Mouse (Mus musculus): Measurements from ENCODE around the gene Grin3a. TPM values are rescaled to one million over a fixed set of nuclear protein-coding genes. Genes with fewer than 3 reads are reported as not detected.

The Grin3a gene
- 0.05 and 0.08 TPM in 2 replicates for polyA plus RNA-seq (2012; rRNA removed)

DNA sequence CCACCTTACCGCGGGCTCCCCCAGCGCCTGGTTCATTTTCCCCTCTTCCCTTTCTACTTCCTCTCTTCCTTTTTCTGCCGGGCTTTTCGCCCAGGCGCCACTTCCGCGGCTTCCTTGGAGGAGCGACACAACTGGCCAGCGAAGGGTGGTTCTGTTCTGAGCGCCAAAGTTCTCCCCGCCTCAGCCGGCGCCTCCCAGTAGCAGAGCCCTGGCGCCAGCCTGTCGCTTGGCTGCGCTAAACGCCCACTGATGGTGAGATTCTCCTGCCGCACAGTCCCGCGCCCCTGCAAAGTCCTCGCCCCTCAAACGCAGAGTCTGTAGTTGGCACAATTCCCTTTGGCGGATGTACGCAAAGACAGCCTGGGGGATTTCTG is at the start of gene Grin3a:
Gene Grin3a, minus strand, starts transcription at position 133 of the 374 bp plus-strand sequence.
- no peak within 1 kb of the TSS for H3K4me3 ChIP-seq (ENCODE audit: control insufficient read depth, insufficient read depth, low read length)
- no peaks in the 10 kb centered on the region for H3K36me3 ChIP-seq (ENCODE audit: control insufficient read depth, insufficient read depth, low read length)
- H3K27me3 ChIP-seq (ENCODE audit: control insufficient read depth, insufficient read depth, low read length): no peaks in the 10 kb centered on the region; the same call in 1 of the 2 replicates
- WGBS: 2% methylated on average over 25 of the region's 25 CpGs
- no peak within 1 kb of the TSS for H3K27ac ChIP-seq (ENCODE audit: control insufficient read depth, insufficient read depth, low read length)
- TF ChIP-seq POLR2A (IDR thresholded peaks at IDR 0.05; ENCODE audit: control insufficient read depth, extremely low read depth, insufficient read depth, low read length, poor library complexity) (no peak), CTCF (IDR thresholded peaks at IDR 0.05; ENCODE audit: borderline replicate concordance, control insufficient read depth, extremely low read depth, insufficient read depth, low read length, poor library complexity) (no peak)
- DNase-seq: no peak
- H3K4me1 ChIP-seq (replicated peaks; ENCODE audit: control insufficient read depth, insufficient read depth, low read length): no peaks in the 10 kb centered on the region

DNA sequence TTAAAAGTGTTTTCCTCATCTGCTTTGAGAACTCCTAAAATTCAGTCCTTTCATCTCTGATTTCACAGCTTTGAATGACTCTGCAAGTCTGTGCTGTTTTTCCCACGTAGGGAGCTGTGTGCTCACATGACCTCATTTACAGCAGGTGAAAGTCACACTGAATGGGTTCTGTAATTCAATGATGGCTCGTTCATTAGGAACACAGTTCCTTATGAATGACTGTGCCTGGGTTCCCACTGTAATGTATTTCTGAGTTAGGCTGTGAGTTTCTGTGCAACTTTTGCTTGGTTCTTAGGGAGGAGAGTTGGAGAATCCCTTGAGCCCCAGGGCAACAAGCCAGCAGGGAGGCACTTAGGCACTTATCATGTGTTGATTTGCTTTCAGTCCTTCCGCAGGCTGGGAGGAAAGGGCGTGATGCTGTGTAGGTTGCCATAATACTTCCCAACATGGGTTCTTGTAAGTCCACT is 46.3 kb upstream of the Grin3a start:
- 37% methylated on average over 4 of the region's 4 CpGs for WGBS
- H3K36me3 ChIP-seq (ENCODE audit: control insufficient read depth, insufficient read depth, low read length): no peaks in the 10 kb centered on the region
- no peak for DNase-seq
- no peak for TF ChIP-seq POLR2A (IDR thresholded peaks at IDR 0.05; ENCODE audit: control insufficient read depth, extremely low read depth, insufficient read depth, low read length, poor library complexity)
- no peak for TF ChIP-seq CTCF (IDR thresholded peaks at IDR 0.05; ENCODE audit: borderline replicate concordance, control insufficient read depth, extremely low read depth, insufficient read depth, low read length, poor library complexity)
- no peaks in the 10 kb centered on the region for H3K4me1 ChIP-seq (replicated peaks; ENCODE audit: control insufficient read depth, insufficient read depth, low read length)
- H3K27ac ChIP-seq (ENCODE audit: control insufficient read depth, insufficient read depth, low read length): no peak overlapping the region
- no peak overlapping the region for H3K4me3 ChIP-seq (ENCODE audit: control insufficient read depth, insufficient read depth, low read length)
- H3K27me3 ChIP-seq (ENCODE audit: control insufficient read depth, insufficient read depth, low read length): no peaks in the 10 kb centered on the region

DNA sequence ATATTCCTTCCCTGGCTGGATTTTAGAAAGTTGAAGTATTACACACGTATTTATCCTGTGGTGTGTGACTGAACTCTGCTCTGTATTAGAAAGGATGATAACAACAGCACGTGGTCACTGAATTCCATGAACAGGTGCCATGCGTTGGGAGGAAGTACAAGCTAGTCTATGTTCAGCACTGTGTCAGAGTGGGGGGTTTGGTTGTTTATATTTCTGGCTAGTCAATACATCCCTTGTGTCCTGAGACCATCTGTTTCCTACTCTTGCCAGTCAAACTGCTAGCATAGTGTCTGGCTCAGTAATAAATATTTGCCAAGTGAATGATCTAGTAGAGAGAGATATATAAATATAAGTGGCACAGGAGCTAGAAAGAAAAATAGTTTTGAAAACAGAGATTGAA is 31.5 kb upstream of the Grin3a start:
- Histone ChIP-seq H3K4me3 (ENCODE audit: control insufficient read depth, insufficient read depth, low read length) (no peak overlapping the region), H3K27me3 (ENCODE audit: control insufficient read depth, insufficient read depth, low read length) (no peaks in the 10 kb centered on the region), H3K4me1 (replicated peaks; ENCODE audit: control insufficient read depth, insufficient read depth, low read length) (no peaks in the 10 kb centered on the region), H3K27ac (ENCODE audit: control insufficient read depth, insufficient read depth, low read length) (no peak overlapping the region), H3K36me3 (ENCODE audit: control insufficient read depth, insufficient read depth, low read length) (no peaks in the 10 kb centered on the region)
- WGBS: 56% methylated on average over 3 of the region's 3 CpGs
- DNase-seq: no peak
- TF ChIP-seq CTCF (IDR thresholded peaks at IDR 0.05; ENCODE audit: borderline replicate concordance, control insufficient read depth, extremely low read depth, insufficient read depth, low read length, poor library complexity) (no peak), POLR2A (IDR thresholded peaks at IDR 0.05; ENCODE audit: control insufficient read depth, extremely low read depth, insufficient read depth, low read length, poor library complexity) (no peak)

DNA sequence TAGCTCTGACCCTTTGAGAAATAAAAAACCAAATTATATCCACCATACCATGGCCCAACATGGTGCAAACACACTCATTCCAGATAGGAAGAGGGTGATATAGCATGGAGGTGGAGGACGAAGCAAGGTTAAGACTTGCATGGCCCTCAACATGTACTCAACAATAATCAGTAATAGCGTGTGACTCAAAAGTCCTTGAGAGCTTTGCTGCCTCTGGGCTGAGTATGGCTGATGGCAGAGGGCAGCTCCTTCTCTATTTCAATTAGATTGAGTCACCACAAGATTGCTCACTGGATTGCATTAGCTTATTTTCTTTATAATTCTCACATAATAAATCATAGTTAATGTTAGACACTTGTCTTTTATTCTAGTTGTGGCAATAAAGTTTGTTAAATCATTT is 15.1 kb upstream of the Grin3a start:
- Histone ChIP-seq H3K36me3 (ENCODE audit: control insufficient read depth, insufficient read depth, low read length) (no peaks in the 10 kb centered on the region), H3K4me3 (ENCODE audit: control insufficient read depth, insufficient read depth, low read length) (no peak overlapping the region), H3K27me3 (ENCODE audit: control insufficient read depth, insufficient read depth, low read length) (no peaks in the 10 kb centered on the region), H3K4me1 (replicated peaks; ENCODE audit: control insufficient read depth, insufficient read depth, low read length) (no peaks in the 10 kb centered on the region), H3K27ac (ENCODE audit: control insufficient read depth, insufficient read depth, low read length) (no peak overlapping the region)
- WGBS: 96% methylated on average over 2 of the region's 2 CpGs
- DNase-seq: no peak
- TF ChIP-seq CTCF (IDR thresholded peaks at IDR 0.05; ENCODE audit: borderline replicate concordance, control insufficient read depth, extremely low read depth, insufficient read depth, low read length, poor library complexity) (no peak), POLR2A (IDR thresholded peaks at IDR 0.05; ENCODE audit: control insufficient read depth, extremely low read depth, insufficient read depth, low read length, poor library complexity) (no peak)

DNA sequence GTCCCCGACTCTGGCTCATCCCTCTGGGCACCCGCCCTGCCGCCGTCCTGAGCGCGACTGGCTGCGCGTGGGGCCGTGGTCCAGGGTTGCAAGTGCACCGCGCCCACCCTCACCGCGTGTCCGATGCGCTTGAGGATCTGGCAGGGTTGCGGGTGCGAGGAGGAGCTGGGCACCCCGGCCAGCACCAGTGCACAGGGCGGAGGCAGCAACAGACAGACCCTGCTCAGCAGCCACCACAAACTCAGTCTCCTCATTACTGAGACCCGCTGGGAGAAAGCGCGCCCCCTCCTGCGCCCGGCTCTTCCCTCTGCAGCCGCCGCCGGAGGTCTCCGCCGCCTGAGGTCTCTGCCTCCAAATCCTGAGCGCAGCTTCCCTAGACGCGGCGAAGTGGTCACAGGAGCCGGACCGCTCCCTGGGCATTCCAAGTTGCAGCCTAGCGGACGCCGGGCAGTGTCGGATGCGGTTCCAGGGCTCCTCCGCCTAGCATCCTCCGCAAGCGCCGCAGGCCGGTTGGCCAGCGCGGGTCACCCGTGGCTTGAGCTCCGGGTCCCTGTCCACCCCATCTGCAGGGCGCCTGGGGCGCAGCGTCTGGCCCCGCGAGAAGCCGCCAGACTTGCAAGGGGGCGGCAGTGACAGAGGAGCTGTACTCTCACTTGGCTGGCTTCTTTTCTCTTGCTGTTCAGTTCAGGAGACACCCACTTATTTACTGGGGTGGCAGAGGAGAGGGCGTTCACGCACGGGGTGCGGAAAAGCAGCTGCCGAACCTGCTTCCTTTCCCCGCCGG is 524 bp downstream of the Grin3a start:
- DNase-seq: no peak
- no peaks in the 10 kb centered on the region; the same call in 1 of the 2 replicates for H3K27me3 ChIP-seq (ENCODE audit: control insufficient read depth, insufficient read depth, low read length)
- no peak for TF ChIP-seq CTCF (IDR thresholded peaks at IDR 0.05; ENCODE audit: borderline replicate concordance, control insufficient read depth, extremely low read depth, insufficient read depth, low read length, poor library complexity)
- no peak for TF ChIP-seq POLR2A (IDR thresholded peaks at IDR 0.05; ENCODE audit: control insufficient read depth, extremely low read depth, insufficient read depth, low read length, poor library complexity)
- H3K4me1 ChIP-seq (replicated peaks; ENCODE audit: control insufficient read depth, insufficient read depth, low read length): no peaks in the 10 kb centered on the region
- no peak overlapping the region for H3K27ac ChIP-seq (ENCODE audit: control insufficient read depth, insufficient read depth, low read length)
- no peaks in the 10 kb centered on the region for H3K36me3 ChIP-seq (ENCODE audit: control insufficient read depth, insufficient read depth, low read length)
- H3K4me3 ChIP-seq (ENCODE audit: control insufficient read depth, insufficient read depth, low read length): no peak overlapping the region
- WGBS: 6% methylated on average over 63 of the region's 63 CpGs

DNA sequence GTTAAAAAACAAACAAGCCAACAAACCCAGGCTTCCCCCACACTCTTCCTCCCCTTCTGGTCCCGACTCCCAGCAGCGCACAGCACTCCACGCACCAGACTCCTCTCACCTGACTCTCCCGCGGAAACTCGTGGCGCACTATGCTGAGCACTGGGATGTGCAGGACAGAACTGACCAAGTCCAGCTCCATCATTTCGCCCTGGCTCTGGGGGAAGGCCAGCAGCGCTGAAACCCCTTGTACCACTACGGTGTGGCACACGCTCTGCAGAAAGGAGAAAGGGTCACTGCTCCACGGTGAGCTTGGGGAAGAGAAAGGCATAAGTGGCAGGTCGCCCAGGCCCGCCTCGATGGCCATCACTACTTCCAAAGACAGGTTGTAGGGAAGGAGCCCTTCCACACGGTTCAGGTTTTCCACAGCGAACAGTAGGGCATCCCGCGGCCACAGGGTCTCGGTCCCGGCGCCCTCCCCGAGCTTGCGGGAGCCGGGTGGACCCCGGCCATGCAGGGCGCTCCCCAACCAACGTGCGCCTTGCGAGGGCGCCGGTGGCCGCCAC is 1.2 kb downstream of the Grin3a start:
- no peaks in the 10 kb centered on the region for H3K36me3 ChIP-seq (ENCODE audit: control insufficient read depth, insufficient read depth, low read length)
- TF ChIP-seq POLR2A (IDR thresholded peaks at IDR 0.05; ENCODE audit: control insufficient read depth, extremely low read depth, insufficient read depth, low read length, poor library complexity) (no peak), CTCF (IDR thresholded peaks at IDR 0.05; ENCODE audit: borderline replicate concordance, control insufficient read depth, extremely low read depth, insufficient read depth, low read length, poor library complexity) (no peak)
- WGBS: 12% methylated on average over 33 of the region's 33 CpGs
- DNase-seq: no peak
- no peaks in the 10 kb centered on the region; the same call in 1 of the 2 replicates for H3K27me3 ChIP-seq (ENCODE audit: control insufficient read depth, insufficient read depth, low read length)
- H3K4me1 ChIP-seq (replicated peaks; ENCODE audit: control insufficient read depth, insufficient read depth, low read length): no peaks in the 10 kb centered on the region
- no peak overlapping the region for H3K27ac ChIP-seq (ENCODE audit: control insufficient read depth, insufficient read depth, low read length)
- no peak overlapping the region for H3K4me3 ChIP-seq (ENCODE audit: control insufficient read depth, insufficient read depth, low read length)
